Mouse (Mus musculus): ENCODE results near the gene Pttg1ip. TPM values are rescaled to one million over a fixed set of nuclear protein-coding genes. Genes with fewer than 3 reads are reported as not detected.

The Pttg1ip gene
- total RNA-seq (2023): 10 to 100 TPM; 80.4 to 90.8 TPM

DNA sequence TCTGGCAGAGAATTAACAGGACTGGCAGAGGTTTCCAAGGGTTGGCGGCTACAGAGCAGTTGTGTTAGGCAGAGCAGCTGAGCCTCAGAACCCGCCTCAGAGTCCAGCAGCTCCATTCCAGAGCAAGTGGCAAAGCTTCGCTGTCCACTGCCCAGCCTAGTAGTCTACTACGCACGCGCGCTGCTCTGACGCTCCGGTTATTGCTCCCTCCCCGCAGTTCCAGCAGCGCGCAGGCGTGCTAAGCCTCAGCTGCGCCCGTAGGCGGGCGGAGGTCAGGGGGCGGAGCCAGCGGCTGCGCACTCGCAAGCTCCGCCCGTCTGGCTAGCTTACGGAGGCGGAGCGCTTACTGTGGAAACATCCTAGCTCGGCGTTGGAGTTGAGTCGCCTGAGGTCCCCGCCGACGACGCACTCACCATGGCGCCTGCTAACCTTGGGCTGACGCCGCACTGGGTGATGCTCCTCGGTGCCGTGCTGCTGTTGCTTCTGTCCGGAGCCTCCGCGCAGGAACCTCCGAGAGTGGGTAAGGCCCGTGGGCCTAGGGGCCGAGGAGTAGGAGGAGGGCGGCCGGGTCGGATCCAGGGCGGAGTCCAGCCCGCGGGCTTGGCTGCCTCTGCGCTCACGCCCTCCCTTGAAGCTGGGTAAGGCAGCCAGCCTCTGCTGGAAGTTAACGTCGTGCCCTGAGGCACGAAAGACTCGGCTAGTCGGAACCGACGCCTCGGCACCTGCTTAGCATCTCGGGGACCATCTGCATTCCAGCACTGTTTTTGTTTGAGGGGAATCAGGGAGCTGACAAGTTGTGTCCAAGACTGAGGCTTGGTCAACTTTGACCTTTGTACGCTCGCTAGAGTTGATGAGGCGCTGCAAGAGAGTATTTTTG, at the start of gene Pttg1ip:
TSS of gene Pttg1ip (plus strand) at position 313 of the 877 bp plus-strand sequence.

DNA sequence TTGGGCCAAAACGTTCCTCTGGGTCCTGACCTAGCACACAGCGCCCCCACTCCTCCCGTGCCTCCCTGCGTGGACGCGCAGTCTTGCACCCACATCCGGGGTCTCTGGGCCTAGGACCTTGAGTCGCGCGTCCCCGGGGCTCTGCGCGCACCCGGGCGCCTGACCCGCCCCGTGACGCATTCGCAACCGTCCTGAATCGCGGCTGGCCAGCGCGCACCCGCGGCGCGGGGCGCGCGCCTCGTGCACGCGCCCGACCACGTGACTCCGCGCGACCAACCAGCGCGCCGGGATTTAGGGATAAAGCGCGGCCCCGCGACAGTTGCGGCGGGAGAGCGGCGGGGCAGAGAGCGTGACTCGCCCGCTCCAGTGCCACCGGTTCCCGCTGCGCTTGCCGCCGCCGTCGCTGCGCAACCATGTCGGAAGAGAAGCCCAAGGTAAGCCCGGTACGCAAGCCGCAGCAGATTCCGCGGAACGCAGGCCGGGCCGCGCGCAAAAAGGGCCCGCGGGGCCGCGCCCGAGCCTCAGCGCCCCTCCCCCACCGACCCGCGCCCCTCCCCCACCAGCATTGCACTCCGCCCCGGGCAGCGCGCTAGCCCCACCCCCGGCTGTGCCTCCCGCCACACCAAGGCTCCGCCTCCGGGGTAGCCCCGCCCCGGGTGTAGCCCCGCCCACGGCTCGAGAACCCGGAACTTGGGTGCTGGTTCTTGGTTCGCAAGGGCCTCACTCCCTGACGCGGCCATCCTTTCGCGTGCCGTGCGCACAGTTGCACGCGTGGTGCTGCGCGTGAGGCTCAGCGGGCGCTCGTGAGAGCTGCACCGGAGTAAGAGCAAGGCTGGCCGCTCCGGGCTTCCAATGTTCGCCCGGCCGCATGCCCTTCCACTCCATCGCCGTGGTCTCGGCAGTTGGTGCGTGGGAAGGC, 24.6 kb downstream of the Pttg1ip start, which contains the start of the genes Sumo3 and Gm49325:
TSS of gene Sumo3 (plus strand) at position 190 of the 919 bp plus-strand sequence.
TSS of gene Gm49325 (plus strand) at position 290 of the 919 bp plus-strand sequence.

DNA sequence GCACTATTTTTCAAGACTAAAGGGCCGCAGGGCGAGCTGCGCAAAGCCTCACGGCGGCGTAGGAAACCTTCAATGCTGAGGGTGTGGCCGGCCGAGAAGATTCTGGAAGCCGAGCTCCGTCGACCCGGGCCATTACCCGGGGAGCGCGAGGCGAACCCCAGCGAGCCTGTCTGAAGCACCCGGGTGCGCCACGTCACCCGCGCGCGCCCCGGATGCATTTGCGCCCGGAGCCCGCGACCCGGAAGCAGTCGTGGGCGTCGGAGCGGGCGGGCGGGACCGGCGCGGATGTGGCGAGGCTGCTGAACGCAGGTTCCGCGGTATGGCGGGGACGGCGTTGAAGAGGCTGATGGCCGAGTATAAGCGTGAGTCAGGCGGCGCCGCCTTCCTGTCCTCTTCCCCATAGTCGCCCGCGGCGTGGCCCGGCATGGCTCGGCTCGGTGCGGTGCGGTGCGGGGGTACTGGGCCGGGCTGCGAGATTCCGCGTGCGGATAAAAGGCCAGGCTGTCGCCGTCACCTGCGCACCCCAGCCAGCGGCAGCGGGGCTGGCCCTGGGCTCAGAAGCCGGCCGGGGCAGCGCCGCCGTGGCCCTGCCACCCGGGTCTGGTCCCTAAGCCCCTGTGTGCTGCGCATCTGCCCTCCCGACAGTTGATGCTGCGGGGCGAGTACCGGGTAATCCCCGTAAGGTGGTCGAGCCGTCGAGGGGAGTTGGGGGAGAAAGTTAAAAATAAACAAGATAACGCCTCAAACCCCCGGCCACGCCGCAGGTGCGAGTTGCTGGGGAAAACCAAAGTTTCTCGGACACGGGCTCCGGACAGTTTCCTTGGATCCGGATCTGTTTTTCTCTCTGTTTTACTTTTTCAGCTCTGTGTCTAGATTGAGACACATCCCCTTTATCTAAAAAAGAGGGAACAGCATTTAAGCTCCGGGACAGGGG, 40.8 kb downstream of the Pttg1ip start, which contains the start of gene Ube2g2:
TSS of gene Ube2g2 (plus strand) at position 221 of the 934 bp plus-strand sequence.

Other genes with a start within 250 kb of the Pttg1ip start
- 1 to 10 TPM; 2.1 to 2.6 TPM for gene Adarb1, start 163.4 kb upstream of the Pttg1ip start, total RNA-seq (2023)
- 10 to 100 TPM; 25.9 to 27.2 TPM for gene Fam207a, start 65.9 kb upstream of the Pttg1ip start, total RNA-seq (2023)
- 10 to 100 TPM; 80.7 to 82.3 TPM for gene Itgb2, start 51.5 kb upstream of the Pttg1ip start, total RNA-seq (2023)
- 10 to 100 TPM; 54.1 to 62.0 TPM for gene Sumo3, start 24.4 kb downstream of the Pttg1ip start, total RNA-seq (2023)
- not detected for gene Gm49325, start 24.5 kb downstream of the Pttg1ip start, total RNA-seq (2023)
- gene Ube2g2, start 40.6 kb downstream of the Pttg1ip start, total RNA-seq (2023): 10 to 100 TPM; 33.4 to 47.6 TPM
- gene Tspear, start 104.8 kb downstream of the Pttg1ip start, total RNA-seq (2023): 1 to 10 TPM; 4.1 to 4.3 TPM
- not detected for gene Gm19402, start 109.0 kb downstream of the Pttg1ip start, total RNA-seq (2023)
- not detected for gene Gm9508, start 115.5 kb downstream of the Pttg1ip start, total RNA-seq (2023)
- not detected for gene Gm10272, start 124.9 kb downstream of the Pttg1ip start, total RNA-seq (2023)
- gene Gm10024, start 129.7 kb downstream of the Pttg1ip start, total RNA-seq (2023): not detected
- gene Gm10142, start 134.1 kb downstream of the Pttg1ip start, total RNA-seq (2023): not detected
- gene Krtap12-1, start 138.9 kb downstream of the Pttg1ip start, total RNA-seq (2023): not detected
- not detected for gene Gm10100, start 144.8 kb downstream of the Pttg1ip start, total RNA-seq (2023)
- not detected for gene Gm18596, start 160.9 kb downstream of the Pttg1ip start, total RNA-seq (2023)
- gene Gm9736, start 169.6 kb downstream of the Pttg1ip start, total RNA-seq (2023): not detected
- not detected for gene Gm3233, start 178.0 kb downstream of the Pttg1ip start, total RNA-seq (2023)
- gene Gm3238, start 189.6 kb downstream of the Pttg1ip start, total RNA-seq (2023): not detected
- gene Gm7138, start 195.2 kb downstream of the Pttg1ip start, total RNA-seq (2023): not detected
- gene Gm3250, start 200.8 kb downstream of the Pttg1ip start, total RNA-seq (2023): not detected
- gene Gm7137, start 206.5 kb downstream of the Pttg1ip start, total RNA-seq (2023): not detected
- not detected for gene Gm9639, start 213.4 kb downstream of the Pttg1ip start, total RNA-seq (2023)
- gene Gm19668, start 217.4 kb downstream of the Pttg1ip start, total RNA-seq (2023): not detected
- not detected for gene Gm9507, start 230.1 kb downstream of the Pttg1ip start, total RNA-seq (2023)
- gene Gm2696, start 233.0 kb downstream of the Pttg1ip start, total RNA-seq (2023): not detected
- gene Krtap10-4, start 245.4 kb downstream of the Pttg1ip start, total RNA-seq (2023): not detected

Measured in B cell, adult 67 days (primary cell).